Mouse (Mus musculus): ENCODE results near the gene Prrt4.
"Not testable (repeated sequence)": the region's sequence is repeated elsewhere in the genome, so short reads cannot be mapped to it uniquely, and the experiment has no call there.

Gene Prrt4
- long read RNA-seq, experiment 1 = 0 reads
- long read RNA-seq, experiment 2, partial matches to known transcripts = 0 of 2 reads
- long read RNA-seq, experiment 2, other reads (novel, unspliced or antisense) = 2 of 2 reads

GRCm38 (mm10) chr6:29178888-29179658 lies at the start of gene Prrt4:
Gene Prrt4 (minus strand): TSS chr6:29179584.
- intact Hi-C loops (cut with DNase I) = no loop called here

GRCm38 (mm10) chr6:29217717-29218116 lies 38.3 kb upstream of the Prrt4 start:
- intact Hi-C loops (cut with DNase I) = not testable (repeated sequence)

GRCm38 (mm10) chr6:29215881-29216501 lies 36.6 kb upstream of the Prrt4 start, which contains the start of gene Impdh1:
Gene Impdh1 (minus strand): TSS chr6:29216364.
- intact Hi-C loops (cut with DNase I) = no loop called here

- intact Hi-C loops (cut with DNase I) = no loop called here
Measured at GRCm38 (mm10) chr6:29215181-29215580, 35.8 kb upstream of the Prrt4 start.

GRCm38 (mm10) chr6:29214776-29215175 lies 35.4 kb upstream of the Prrt4 start:
- intact Hi-C loops (cut with DNase I) = no loop called here

- intact Hi-C loops (cut with DNase I) = no loop called here
Measured at GRCm38 (mm10) chr6:29214245-29214644, 34.9 kb upstream of the Prrt4 start.

- intact Hi-C loops (cut with DNase I) = no loop called here
Measured at GRCm38 (mm10) chr6:29213436-29213835, 34.1 kb upstream of the Prrt4 start.

- intact Hi-C loops (cut with DNase I) = no loop called here
Measured at GRCm38 (mm10) chr6:29211806-29212492, 32.6 kb upstream of the Prrt4 start.

GRCm38 (mm10) chr6:29211146-29211545 lies 31.8 kb upstream of the Prrt4 start:
- intact Hi-C loops (cut with DNase I) = no loop called here

- intact Hi-C loops (cut with DNase I) = no loop called here
Measured at GRCm38 (mm10) chr6:29210231-29210936, 31.0 kb upstream of the Prrt4 start.

GRCm38 (mm10) chr6:29208178-29208577 lies 28.8 kb upstream of the Prrt4 start:
- intact Hi-C loops (cut with DNase I) = no loop called here

- intact Hi-C loops (cut with DNase I) = no loop called here
Measured at GRCm38 (mm10) chr6:29207017-29207416, 27.6 kb upstream of the Prrt4 start.

- intact Hi-C loops (cut with DNase I) = no loop called here
Measured at GRCm38 (mm10) chr6:29206006-29206405, 26.6 kb upstream of the Prrt4 start.

GRCm38 (mm10) chr6:29204932-29205614 lies 25.7 kb upstream of the Prrt4 start:
- intact Hi-C loops (cut with DNase I) = loop anchor here (2.0 kb wide), 2 partner anchors 36 to 74 kb away; partner anchors contain the start of gene Fam71f2

GRCm38 (mm10) chr6:29203861-29204585 lies 24.6 kb upstream of the Prrt4 start:
- intact Hi-C loops (cut with DNase I) = loop anchor here (2.0 kb wide), 2 partner anchors 37 to 75 kb away; partner anchors contain the start of gene Fam71f2

- intact Hi-C loops (cut with DNase I) = no loop called here
Measured at GRCm38 (mm10) chr6:29203096-29203495, 23.7 kb upstream of the Prrt4 start.

GRCm38 (mm10) chr6:29201988-29202387 lies 22.6 kb upstream of the Prrt4 start:
- intact Hi-C loops (cut with DNase I) = no loop called here

- intact Hi-C loops (cut with DNase I) = no loop called here
Measured at GRCm38 (mm10) chr6:29201341-29201740, 22.0 kb upstream of the Prrt4 start.

GRCm38 (mm10) chr6:29200496-29200895 lies 21.1 kb upstream of the Prrt4 start:
- intact Hi-C loops (cut with DNase I) = no loop called here

Data from adrenal gland (tissue).